Mouse (Mus musculus): ENCODE measurements around the gene Zc2hc1b. TPM values are rescaled to one million over a fixed set of nuclear protein-coding genes. Genes with fewer than 3 reads are reported as not detected.
A peak's percentile ranks its signal among the peaks of the same experiment; 100 is the strongest.

Gene Zc2hc1b
- total RNA-seq, 2 experiments from 2014 or later, result not detected

DNA sequence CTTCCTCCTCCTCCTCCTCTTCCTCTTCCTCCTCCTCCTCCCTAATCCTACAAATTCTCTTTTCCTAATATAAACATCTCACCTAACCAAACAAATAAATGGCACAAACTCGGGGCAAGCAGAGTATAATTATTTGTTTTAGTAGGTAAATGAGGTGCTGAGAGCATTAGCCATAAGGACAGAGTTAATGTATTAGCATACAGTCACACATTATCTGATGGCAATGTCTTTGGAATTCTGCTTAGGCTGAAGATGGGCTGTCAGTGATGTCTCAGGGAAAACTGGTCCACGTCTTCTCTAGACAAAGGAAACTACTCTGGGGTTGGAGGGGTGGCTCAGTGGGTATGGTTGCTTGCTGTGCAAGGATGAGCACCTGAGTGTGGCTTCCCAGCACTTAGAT, 6.4 kb downstream of the Zc2hc1b start:
- DNase-seq, result no peak

- no peak for DNase-seq
Observed at GRCm38 (mm10) chr10:13170739-13171448, 6.9 kb downstream of the Zc2hc1b start.

DNA sequence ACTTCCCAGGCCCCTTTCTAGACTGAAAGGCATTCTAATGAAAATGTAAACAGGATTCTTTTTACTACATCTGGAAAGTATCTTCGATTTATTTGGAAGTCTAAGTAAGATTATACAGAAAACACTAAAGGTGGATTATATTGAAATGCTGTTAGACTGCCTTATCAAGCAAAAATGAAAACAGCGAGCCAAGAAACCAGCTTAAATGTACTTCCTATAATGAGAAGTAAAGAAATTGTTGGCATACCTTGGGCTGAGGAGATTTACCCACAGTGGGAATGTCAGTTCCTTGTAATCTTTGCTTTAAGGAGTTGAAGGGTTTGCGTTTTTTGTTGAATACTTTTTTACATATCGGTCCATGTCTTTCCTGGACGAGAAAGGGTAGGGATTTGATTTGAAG, 9.4 kb downstream of the Zc2hc1b start:
- no peak for DNase-seq

DNA sequence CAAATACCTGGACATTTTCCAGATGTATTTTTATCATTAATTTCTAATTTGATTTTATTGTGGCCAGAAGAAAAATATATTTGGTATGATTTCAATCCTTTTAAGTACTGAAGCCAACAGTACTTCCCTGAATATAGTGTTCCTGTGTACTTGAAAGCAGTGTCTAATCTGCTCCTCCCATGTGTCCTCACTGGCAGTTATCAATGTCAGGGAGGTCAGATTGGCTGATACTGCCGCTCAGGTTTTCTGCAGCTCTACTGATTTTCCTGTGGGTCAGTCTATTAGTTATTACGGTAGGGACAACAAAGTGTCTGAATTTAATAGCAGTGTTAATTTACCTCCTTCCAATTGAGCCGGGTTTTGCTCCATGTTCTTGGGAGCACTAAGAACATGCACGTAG, 15.8 kb downstream of the Zc2hc1b start:
- no peak for DNase-seq

DNA sequence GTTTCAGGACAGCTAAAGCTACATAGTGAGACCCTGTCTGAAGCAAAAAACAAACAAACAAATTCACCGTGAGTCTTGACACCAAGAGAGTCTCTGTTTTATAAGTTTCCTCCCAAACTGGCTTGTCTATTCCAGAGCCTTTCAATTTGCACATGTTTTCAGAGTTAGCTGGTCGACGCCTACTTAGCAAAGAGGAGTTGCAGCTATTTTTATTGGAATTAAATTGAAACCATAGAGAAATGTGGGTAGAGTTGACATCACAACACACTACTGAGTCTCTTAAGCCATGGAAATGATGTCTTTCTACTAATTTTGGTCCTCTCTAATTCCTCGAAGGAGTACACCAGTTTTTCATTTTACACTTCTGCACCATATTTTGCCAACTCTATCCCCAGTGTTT, 16.9 kb downstream of the Zc2hc1b start:
- DNase-seq, result no peak

DNA sequence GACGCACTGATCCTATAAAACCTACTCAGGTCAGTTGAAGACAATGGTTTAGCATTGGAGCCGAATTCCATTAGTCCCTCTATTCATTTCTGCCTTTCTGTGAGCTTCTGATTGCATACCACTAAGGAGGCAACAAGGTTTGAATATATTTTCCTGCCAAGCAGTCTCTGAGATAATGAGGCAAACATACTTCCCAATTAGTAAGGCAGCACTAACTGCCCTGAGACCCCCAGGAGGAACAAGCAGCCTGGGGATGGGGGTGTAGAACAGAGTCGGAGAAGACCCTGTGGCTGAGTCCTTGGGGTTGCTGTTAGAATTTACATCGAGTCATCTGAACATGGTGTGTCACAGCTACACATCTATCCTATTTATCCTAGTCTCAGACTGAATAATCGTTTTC, 22.4 kb downstream of the Zc2hc1b start:
- no peak for DNase-seq

- no peak for DNase-seq
Observed at GRCm38 (mm10) chr10:13152811-13153364, 24.9 kb downstream of the Zc2hc1b start.

DNA sequence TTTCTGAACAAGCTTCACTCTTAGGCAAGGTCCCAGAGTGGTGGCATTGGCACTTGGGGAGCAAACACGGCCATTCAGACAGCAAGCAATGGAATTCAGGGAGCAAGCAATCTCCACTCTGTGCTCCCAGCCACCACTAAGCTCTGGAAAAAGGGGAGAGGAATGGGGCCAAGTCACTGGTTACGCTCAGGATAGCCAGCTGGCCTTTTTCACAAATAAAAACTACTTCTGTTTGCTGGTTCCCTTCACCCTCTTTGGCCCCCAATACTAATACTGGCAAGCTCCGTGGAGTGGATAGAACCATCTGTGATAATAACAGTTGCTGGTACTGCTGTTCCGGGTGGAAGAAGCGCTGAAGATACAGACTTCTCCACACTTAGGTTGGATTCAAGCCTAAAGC, 26.5 kb downstream of the Zc2hc1b start:
- peak; percentile 36 for DNase-seq

DNA sequence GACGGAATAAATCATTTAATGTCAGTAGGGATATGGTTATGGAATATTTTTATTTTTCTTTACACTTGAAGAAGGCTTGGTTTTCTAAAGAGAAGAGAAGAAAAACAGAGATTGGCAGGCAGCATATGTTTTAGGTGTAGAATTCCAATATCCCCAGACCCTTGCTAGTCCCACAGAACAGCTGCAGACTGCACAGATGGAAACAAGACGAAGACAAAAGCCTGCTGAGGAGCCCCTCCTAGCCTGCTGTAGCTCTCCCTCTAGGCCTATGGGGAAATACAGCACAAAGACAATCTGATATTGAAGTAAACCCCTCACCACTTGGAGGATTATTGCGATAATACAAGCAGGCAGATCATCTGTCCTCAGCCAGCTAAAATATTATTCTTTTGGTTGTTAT, 27.4 kb downstream of the Zc2hc1b start:
- DNase-seq, result no peak

- DNase-seq, result no peak
Observed at GRCm38 (mm10) chr10:13140434-13140833, 37.4 kb downstream of the Zc2hc1b start.

DNA sequence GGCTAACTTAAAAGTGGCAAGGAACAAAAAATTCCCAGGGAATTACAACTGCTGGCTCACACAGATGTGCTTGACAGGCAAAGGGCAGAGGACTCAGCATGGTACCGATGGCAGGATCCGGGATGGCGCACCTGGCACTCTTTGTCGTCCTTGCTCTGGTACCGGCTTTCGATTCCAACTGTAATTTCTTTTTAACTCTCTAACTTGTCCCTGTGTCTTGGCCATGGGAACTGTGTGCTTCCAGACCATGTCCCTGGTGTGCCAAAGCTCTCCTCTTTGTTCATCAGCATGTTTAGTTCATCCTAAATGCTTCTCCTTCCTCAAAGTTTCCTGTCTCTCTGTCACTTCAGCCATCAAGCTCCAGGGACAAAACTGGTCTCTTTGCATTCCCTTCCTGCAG, 39.9 kb downstream of the Zc2hc1b start:
- no peak for DNase-seq

- DNase-seq, result no peak
Observed at GRCm38 (mm10) chr10:13135751-13136150, 42.1 kb downstream of the Zc2hc1b start.

DNA sequence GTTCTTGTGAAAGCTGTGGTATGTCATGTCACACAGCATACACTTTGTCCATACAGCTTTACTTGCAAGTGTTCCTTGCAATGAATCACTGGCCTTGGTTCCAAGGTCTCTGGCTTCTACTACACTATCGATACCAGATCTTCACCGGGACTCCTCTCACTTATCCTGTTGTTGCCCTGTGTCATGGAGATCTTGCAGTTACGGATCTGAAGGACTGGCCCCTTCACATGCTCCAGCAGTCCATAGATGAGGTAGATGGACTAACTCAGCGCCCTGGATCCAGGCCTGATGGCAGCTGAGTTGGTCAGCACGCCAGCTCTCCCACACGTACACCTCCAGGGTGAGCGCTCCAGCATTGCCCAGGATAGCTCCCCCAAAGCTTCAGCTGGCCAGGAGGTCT, 42.5 kb downstream of the Zc2hc1b start:
- DNase-seq, result no peak

DNA sequence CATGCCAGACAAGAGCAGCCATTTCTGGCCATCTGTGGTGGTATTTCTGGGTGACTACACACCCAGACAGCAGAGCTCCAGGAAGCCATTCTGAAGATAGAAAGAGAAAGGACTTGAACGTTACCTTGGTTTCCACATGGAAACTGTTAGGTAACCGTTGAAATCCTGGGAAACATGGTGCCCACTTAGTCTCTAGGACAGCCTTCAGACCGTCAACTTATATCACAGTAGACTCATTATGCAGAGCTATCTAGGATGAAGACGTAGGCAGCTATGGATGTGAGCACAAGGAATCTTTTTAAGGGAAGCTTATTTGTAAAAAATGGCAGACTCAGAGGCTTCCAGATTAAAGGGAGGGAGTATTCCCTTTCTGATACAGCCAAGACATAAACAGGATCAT, 44.0 kb downstream of the Zc2hc1b start:
- DNase-seq, result no peak

GRCm38 (mm10) chr10:13127946-13128345, 49.9 kb downstream of the Zc2hc1b start:
- no peak for DNase-seq

- peak; percentile 13 for DNase-seq
Observed at GRCm38 (mm10) chr10:13127335-13127734, 50.5 kb downstream of the Zc2hc1b start.

DNA sequence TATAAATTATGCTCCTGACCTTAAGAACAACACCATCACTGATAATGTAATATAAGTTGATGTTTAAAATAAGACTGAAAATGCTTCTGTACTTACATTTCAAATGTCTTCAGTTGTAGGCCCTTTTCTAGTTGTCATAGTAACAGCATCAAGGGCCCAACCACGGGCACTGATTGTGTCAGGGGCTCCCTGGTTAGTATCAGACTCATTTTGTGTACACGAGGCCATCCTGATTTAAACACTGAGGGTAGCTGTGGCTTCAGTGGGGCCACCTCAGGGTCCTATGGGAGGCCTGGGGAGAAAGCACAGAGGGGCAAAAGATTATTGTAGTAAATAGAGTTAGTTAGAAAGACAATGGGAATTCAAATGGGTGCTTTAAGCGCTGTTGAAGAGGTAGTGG, 52.0 kb downstream of the Zc2hc1b start:
- no peak for DNase-seq

DNA sequence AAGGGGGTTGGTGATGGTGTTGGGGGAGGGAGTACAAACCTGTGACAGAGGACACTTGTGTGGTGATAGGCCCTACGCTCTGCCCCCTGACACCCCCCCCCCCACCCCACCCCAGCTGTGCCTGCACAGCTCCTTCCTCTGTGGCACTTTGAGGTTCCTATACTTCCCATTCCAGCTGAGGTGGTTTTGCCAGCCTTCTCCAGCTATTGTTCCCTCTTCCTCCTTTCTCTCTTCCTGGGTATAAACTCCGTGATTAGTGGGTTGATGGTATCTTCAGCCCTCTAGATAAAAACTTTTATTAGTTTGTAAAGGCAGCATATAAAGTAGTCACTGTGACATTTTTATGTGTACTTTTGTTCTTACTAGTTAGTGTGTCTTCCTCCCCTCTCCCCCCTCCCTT, 58.5 kb downstream of the Zc2hc1b start:
- no peak for DNase-seq

- no peak for DNase-seq
Observed at GRCm38 (mm10) chr10:13118770-13119102, 59.1 kb downstream of the Zc2hc1b start.

DNA sequence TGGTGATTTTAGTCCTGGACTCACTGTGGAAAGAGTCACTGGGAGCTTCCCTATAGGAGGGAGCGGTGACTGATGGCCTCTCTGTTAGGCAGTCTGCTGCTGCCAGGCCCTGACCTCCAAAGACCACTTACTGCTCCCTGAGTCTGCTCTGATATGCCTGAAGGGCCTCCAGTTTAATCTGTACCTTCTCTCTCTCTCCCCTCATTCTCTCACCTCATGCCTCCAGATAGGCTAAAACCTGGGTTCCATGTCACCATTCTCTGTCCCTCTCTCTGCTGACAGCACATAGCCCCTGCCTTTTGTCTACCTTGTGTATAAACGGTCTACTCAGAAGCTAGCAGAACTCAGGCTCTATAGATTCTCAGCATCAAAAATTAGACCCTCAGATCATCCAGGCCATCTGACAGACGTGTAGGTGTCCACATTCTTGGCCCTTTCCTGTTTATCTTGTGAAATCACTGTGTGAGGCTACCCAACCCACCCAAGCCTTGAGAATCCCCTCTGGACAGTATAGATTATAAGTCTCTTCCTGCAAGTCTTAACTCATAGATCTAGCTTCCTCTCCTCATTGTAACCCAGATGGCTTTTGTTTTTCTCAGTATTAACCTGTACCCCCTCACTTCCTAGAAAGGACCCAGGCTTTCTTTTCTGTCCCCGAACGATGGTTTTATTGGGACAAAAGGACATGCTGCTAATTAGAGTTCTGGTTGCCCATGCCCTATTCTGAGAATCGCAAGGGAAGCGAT, 59.6 kb downstream of the Zc2hc1b start:
- no peak for DNase-seq

- DNase-seq, result no peak
Observed at GRCm38 (mm10) chr10:13116706-13117665, 60.8 kb downstream of the Zc2hc1b start.

- DNase-seq, result no peak
Observed at GRCm38 (mm10) chr10:13115030-13115429, 62.8 kb downstream of the Zc2hc1b start.

DNA sequence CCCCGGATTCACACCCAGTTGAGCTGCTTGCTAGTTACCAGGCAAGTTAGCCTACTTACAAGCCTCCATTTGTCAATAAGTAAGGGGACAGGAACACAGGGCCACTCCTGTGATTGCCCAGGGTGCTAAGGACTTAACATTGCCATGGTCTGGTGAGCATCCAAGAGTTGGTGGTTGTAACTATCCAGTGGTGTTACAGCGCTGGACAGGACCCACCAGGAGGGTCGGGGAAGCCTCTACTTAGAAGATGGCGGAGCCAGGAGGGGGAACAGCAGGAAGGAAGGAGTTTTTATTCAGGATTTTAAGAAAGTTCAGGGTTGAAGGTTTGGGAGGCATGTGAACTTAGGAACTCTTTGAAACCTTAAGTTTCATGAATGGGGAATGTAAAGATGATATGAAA, 64.2 kb downstream of the Zc2hc1b start:
- DNase-seq, result no peak

Measured in adrenal gland, postnatal 10 days (tissue).